Mouse (Mus musculus): ENCODE results near the gene Mtnr1b.
"Not testable (repeated sequence)": the region's sequence is repeated elsewhere in the genome, so short reads cannot be mapped to it uniquely, and the experiment has no call there.

Gene Mtnr1b

DNA sequence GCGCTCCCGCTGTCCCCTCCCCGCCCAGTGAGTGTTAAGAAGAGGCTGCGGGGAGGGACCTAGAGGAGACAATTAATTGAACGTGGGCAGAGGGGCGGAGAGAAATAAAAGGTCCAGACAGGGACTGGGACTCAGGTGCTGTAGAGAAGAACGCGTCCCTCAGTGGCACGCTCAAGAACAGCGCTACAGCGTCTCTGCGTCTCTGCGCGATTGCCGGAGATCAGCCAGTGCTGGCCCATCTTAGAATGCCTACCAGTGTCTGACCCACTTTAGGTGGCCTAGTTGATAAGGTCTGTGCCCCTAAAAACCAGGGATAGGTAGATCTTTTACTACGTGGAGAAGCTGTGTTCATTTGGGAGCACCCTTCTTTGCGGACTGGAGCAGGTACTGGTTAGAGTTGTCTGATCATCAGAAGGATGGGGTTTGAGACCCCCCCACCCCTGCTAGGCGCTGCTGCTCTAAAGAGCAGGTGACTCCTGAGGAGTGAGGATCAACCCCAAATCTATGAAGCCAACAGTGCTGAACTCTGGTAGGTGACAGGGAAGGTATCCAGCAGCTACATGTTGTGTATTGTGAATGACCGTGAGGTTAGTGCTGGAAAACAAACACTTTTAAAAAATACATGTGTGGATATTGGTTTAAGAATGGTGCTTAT is at the start of gene Mtnr1b:
Mtnr1b (minus strand) TSS at position 51 of the 655 bp plus-strand sequence.
- in situ Hi-C loops (cut with MboI; ENCODE audit: unreplicated experiment in 2 of 2): loop anchor here (5.0 to 25.0 kb wide), 5 partner anchors 190 to 1112 kb away; partner anchors contain the start of genes 1700012B09Rik (in 1 of the 2), Fut4 (in 1 of the 2) and Panx1 (in 1 of the 2)

DNA sequence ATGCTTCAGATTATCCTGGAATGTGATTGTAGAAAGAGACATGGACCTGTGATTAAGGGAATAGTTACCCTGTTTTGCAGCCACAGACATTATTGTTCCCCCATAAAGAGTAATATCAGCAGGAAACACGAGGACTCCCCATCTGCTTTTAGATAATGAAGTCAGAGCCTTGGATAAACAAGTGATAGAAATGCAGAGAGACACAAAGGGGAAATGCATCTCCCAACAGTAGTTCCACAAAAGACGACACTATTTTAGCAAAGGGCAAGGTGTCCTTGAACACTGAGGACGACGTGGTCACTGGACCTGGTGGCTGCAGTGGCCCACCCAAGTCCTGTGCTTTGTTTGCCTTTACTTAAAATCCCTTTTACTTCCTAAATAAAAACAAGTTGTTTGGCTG is 45.9 kb upstream of the Mtnr1b start:
- in situ Hi-C loops (cut with MboI; ENCODE audit: unreplicated experiment in 2 of 2): no loop called here

DNA sequence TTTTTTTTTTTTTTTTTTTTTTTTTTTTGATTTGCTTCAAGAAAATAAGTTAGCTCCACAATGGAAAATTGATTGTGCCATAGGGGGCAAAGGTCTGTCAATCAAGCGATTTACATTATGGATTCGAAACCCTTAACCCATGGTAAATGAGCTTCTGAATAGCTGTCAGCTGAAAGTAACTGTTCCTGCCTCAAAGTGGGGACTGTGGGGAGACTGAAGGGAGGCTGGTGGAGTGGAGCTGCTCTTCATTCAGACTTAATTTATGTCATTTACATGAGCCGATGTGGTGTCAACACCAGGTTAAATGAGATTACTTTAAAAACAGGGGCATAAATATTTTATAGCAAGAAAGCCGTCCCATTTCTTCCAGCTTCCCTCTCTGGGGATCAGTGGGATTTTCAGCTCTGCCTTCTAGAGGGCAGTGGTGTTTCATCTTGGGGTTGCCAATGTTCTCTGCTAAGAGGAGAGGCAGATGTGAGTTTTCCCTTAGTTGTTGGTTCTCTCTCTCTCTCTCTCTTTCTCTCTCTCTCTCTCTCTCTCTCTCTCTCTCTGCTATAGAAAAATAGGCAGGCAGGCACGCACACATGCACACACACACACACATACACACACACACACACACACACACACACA is 45.1 kb upstream of the Mtnr1b start:
- in situ Hi-C loops (cut with MboI; ENCODE audit: unreplicated experiment in 2 of 2): no loop called here

DNA sequence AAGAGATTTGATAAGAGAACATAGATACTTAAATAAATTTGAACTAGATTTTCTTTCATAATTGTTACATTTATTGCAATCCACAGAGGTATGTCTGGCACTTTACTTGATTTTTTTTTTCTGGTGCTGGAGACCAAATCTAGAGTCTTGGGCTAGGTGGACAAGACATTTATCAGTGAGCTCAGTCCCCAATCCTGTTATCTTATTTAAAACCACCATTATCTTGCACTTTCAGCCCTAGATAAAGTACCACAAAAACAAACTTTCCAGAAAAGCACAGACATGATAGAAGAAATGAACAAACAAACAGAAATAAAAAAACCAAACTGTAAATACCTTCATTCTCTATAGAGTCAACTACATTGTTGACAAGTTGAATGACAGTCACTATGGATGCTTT is 42.2 kb upstream of the Mtnr1b start:
- in situ Hi-C loops (cut with MboI; ENCODE audit: unreplicated experiment in 2 of 2): no loop called here

DNA sequence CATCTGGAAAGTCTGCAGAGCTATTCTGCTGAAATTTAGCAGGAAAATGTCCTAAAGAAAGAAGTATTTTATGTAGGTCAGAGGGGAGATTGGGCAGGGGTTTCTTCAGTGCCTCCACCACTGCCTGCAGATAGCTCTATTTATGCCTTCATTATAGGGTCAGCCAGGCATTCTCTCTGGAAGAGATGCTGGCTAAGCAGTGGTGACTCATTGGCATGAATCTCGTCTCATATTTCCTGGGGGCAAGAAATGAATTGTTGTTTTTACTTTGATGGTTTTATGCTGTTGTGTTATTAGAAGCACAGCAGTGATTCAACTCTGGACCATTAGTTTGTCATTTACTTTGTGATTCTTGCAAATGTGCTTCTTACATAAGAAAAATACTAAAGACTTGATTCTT is 38.4 kb upstream of the Mtnr1b start:
- in situ Hi-C loops (cut with MboI; ENCODE audit: unreplicated experiment in 2 of 2): no loop called here

DNA sequence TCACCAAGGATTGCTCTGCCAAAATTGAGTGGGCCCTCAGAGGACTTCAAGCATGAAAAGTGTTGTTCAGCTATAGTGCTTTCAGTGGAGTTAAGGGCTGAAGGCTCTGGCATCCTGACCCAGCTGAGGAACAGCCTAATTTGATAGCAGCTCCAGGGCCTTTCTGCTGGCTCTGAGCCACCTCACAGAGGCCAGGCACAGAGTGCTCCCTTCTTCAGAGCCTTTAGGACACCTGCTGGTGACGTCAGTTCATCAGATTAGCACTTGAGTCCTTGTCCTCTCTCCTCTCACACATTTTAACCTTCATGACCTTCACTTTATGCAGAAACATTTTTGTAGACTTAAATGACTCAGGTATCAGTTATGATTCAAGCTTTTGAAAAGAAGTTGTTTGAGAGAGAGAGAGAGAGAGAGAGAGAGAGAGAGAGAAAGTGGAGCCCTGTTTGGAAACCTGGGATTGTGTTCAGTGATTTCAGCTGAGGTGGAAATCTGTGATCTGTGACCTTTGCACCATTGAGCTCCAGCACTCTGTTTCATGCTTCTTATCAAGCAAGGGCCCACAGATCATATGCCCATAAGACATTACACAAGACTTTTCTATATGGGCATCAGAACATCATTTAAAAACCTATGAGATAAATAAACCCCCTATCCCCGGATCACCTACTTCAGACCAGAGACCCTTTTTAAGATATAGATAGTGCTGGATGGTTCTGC is 35.2 kb upstream of the Mtnr1b start:
- in situ Hi-C loops (cut with MboI; ENCODE audit: unreplicated experiment in 2 of 2): no loop called here

DNA sequence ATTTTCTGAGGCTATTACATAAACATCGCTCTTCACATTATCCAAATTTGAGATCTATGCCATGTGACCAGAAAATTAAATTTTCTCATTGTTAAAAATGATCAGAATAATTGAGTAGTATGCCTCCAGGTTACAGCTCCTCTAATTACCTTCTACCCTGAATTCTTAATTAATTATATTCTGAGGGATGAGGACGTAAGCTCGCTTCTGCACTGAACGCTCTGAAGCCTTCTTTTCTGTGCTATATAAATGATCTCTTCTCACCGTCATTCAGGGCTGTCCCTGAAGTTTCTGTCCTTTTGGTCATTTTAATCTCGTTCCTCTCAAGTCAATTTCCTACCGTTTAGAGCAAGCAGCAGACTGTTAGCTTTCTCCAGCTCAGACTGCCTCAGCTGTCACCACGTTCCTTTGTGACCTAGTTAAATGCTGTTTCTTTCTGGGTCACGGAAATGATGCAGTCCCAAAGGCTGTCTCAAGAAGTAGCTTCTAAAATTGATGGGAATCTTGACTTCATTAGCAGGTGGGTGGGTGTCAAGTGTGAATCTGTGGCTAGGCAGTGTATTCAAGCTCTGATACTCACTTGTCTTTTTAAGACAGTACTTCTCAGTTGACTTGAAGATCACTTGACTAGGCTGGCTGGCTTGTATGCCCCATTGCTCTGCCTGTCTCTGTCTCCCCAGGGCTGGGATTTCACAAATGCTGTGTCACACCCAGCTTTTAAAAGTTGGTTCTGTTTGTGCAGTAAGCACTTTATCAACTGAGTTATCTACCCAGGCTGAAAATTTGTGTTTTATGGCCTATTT is 29.8 kb upstream of the Mtnr1b start:
- in situ Hi-C loops (cut with MboI; ENCODE audit: unreplicated experiment in 2 of 2): no loop called here

DNA sequence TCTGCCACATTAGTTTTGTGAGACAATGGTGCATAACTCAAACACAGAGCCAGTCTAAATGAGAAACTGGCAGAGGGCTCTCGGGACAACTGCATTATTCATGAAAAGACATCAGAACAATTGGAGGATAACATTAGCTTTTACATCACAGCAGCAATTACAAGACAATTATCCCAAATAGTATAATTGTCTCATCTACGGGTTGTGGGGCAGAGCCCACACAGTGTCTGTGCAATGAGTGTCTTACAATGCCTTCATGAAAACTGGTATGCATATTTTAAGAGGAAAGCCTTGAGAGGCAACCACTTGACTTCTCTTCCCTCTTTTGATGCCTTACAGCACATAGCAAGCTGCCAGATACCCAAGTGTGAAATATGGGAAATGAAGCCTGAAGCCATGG is 23.8 kb upstream of the Mtnr1b start:
- in situ Hi-C loops (cut with MboI; ENCODE audit: unreplicated experiment in 2 of 2): loop anchor here (25.0 kb wide), 2 partner anchors 861 to 1136 kb away; partner anchors contain the start of genes 1700012B09Rik (in 1 of the 2), Fut4 (in 1 of the 2) and Panx1 (in 1 of the 2)

DNA sequence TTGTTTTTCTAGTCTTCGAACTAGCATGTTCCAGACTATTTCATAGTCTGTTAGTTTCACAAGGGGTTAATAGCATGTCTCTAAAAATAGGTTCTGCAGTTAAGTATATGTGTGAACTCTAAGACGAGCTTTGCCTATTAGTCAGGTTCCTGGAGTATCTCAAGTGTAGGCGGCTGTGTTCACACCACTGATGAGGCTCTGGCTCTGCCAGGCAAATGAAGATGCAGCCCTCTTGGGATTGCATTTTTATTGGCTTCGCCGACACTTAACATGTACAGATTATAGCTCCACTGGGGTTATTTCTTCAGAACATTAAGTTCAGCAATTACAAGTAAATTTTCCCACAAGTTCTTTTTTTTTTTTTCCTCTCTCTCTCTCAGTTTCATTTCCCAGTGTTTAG is 12.4 kb upstream of the Mtnr1b start:
- in situ Hi-C loops (cut with MboI; ENCODE audit: unreplicated experiment in 2 of 2): loop anchor here (5.0 to 25.0 kb wide), 4 partner anchors 519 to 1124 kb away; partner anchors contain the start of genes 1700012B09Rik (in 1 of the 2), Fut4 (in 1 of the 2) and Panx1 (in 1 of the 2)

DNA sequence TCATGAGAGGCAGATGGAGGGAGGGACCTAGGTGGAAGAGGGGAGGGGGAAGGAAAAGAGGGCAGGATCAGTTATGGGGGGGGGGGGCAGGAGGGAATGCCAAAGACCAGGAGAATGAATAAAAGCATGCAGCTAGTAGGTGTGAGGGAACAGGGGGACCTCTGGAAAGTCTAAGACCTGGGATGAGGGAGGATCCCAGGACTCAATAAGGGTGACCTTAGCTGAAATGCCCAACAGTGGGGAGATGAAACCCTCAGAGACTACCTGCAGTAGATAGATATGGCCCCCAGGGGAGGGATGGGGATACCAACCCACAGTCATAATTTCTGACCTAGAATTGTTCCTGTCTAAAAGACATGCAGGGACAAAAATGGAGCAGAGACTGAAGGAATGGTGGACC is 6.4 kb upstream of the Mtnr1b start:
- in situ Hi-C loops (cut with MboI; ENCODE audit: unreplicated experiment in 2 of 2): loop anchor here (5.0 to 25.0 kb wide), 5 partner anchors 198 to 1118 kb away; partner anchors contain the start of genes 1700012B09Rik (in 1 of the 2), Fut4 (in 1 of the 2) and Panx1 (in 1 of the 2)

DNA sequence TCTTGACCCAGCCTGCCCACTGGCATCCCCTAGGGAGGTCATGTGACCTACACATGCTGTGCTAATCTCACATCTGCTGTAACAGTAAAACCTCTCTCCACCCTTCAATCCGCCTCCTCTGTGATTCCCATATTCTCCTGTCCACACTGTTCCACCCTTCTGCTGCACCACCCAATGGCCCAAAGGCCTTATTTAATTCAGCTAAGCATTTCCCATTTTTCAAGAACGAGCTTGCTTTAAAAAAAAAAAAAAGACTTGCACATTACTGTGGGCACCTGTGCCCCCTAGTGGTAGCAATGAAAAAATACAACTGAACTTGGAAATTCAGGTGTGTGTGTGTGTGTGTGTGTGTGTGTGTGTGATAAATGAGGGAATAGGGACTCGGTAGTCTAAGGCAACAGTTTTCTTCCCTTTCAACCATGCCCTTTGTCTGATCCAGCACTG is 5.8 kb upstream of the Mtnr1b start:
- in situ Hi-C loops (cut with MboI; ENCODE audit: unreplicated experiment in 2 of 2): loop anchor here (5.0 to 25.0 kb wide), 5 partner anchors 198 to 1118 kb away; partner anchors contain the start of genes 1700012B09Rik (in 1 of the 2), Fut4 (in 1 of the 2) and Panx1 (in 1 of the 2)

DNA sequence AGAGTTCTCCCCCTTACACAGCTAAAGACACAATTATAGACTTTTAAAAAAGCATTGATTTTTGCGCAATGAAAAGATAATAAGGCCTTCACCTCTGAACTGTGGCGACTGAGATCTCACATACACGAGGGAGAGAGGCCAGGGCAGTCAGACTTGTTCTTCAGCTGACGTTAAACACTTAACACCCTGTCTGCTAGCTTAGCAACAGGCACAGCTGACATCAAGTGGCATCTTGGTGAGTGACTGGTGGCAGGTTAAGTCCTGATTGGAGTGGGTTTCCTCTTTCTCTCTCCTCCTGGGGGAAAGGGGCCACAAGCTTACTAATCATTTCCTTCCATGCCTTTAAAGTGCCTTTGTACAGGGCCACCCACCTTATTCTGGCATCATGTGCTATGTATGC is 4.3 kb downstream of the Mtnr1b start:
- in situ Hi-C loops (cut with MboI; ENCODE audit: unreplicated experiment in 2 of 2): loop anchor here (10.0 kb wide), 2 partner anchors 185 to 385 kb away; no protein-coding TSS in a partner anchor

DNA sequence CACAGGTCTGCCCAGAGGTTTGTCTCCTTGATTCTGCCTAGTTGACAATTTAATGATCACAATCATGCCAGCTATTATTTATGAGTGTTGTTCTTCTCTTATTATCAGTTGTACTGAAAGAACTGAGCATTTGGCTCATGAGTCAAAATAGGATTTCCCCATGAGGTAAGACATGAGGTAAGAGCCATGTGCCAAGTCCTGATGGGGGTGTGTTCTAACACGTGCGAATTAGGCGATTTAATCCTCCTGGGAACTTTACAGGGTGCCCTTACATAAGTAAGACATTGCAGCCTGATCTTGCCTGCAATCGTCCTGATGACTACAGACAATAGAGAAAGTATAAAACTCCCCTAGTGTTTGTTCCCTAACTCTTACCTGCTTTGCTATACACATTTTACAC is 4.9 kb downstream of the Mtnr1b start:
- in situ Hi-C loops (cut with MboI; ENCODE audit: unreplicated experiment in 2 of 2): no loop called here

DNA sequence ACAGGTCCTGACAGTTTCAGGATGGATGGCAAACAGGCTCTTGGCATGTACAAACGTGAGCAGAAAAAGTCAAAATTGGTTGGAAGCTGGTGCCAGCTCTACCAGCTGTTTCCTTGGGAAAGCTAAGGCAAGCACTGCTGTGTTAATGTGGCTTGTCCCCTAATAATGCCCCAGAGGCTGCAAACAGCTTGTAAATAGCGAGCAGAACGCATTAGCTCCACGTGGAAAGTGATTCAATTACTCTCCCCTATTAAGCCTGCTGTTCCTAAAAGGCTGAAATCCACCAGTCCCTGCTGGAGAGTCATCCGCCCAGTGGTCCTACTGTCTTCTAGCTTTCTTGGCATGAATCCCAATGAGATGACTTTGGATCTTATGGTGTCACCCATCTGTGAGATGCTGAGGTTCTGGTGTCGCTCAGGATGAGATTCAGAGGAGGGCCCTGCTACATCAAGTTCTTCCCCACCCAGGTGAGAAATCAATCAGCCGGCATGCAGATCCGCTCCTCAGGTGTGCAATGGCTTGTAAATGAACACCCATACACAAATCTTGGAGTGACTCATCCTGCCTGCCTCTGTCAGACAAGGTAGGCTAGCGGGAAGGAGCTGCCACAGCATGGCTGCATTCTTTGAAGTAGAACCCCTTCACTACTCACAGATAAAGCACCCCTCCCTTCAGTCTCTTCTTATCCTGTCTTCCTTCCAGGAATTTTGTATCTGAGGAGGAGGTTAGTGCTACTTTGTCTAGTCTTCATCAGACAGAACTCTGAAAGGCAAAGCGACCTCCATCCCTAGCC is 7.9 kb downstream of the Mtnr1b start:
- in situ Hi-C loops (cut with MboI; ENCODE audit: unreplicated experiment in 2 of 2): no loop called here

DNA sequence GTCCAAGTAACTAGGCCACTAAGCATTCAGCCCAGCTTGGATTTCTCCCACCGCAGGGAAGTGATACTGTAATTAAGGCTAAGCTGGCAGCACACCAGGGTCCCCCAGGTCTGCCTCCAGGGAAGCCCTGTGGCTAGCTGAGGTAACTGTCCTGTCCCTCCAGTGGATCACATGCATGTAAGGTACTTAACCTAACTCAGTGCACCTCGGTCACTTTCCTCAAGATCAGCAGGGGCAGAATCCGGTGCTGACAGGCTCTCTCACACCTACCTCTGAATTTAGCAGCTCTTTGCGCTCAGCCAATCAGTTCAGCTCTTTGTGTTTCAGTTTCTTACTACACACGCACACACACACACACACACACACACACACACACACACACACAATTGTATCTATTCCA is 13.0 kb downstream of the Mtnr1b start:
- in situ Hi-C loops (cut with MboI; ENCODE audit: unreplicated experiment in 2 of 2): no loop called here

DNA sequence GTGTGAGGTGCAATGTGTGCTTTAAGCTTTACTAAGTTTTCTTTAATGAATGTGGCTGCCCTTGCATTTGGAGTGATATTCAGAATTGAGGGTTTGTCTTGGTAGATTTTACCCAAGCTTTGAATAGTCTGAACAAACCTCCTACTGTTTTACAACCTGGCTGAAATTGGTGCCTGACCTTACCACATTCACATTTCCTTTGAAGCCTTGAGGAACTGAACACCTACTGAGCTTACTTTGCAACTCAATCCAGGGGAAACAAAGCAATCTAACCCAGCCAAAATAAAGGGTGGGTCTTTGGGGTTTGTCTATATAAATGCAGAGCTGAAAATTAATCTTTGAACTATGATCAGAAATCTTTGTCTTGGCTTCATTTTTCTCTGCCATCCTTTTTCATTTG is 23.6 kb downstream of the Mtnr1b start:
- in situ Hi-C loops (cut with MboI; ENCODE audit: unreplicated experiment in 2 of 2): no loop called here

DNA sequence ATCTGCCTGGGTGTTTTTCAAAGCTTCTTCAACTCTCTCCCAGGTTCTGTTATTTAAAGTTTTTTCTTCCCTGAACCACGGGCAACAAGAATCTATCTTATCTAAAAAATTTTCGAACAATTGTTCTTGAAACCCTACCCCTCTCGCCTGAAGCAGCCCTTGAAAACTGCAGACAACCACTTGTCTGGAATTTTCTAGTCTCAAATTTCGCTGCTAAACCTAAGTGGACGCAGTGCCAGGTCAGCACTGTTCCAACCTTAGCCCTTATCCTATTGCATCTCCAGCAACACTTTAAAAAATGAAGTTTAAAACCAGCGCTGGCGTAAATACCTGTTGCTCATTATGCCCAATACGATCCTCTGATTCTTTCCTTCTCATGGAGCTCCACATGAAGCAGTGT is 29.0 kb downstream of the Mtnr1b start:
- in situ Hi-C loops (cut with MboI; ENCODE audit: unreplicated experiment in 2 of 2): no loop called here

DNA sequence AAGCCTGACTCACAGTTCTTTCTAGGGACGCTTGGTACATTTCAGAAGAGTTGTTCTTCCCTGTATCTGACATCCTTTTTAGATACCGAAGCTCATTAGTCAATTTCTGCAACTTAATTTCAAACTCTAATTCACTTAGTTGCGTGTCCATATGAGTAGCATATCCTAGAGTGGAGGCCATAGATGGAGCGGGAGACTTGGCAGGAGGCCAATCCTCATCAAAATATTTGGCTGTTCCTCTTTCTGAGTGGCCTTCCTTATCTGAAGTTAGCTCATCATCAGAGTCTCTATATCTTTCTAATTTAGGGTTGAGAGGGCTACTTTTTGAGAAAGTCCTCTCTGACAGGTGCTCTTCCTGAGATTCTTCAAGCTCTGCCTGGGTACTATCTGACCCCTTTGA is 29.4 kb downstream of the Mtnr1b start:
- in situ Hi-C loops (cut with MboI; ENCODE audit: unreplicated experiment in 2 of 2): not testable (repeated sequence)

Measured in v-Abl transformed pro-B cells (cell line).